Mouse (Mus musculus): ENCODE data around the gene Arid1b. TPM values are rescaled to one million over a fixed set of nuclear protein-coding genes. Genes with fewer than 3 reads are reported as not detected.

Gene Arid1b
- total RNA-seq, 1 experiment = 9.2 TPM

- H3K9ac ChIP-seq (ENCODE audit: insufficient read depth, low read depth, low read length, poor library complexity, severe bottlenecking) = no peak overlapping the region
- no peaks in the 10 kb centered on the region for H3K4me1 ChIP-seq (ENCODE audit: control insufficient read depth in 2 of 2, insufficient read depth in 2 of 2, low read length in 2 of 2, poor library complexity in 1 of 2)
- H3K27ac ChIP-seq (ENCODE audit: insufficient read depth, low read depth, low read length, poor library complexity, severe bottlenecking) = no peak overlapping the region
- in situ Hi-C loops (cut with MboI; ENCODE audit: low sequenced_read_pairs in 2 of 2, unreplicated experiment in 2 of 2) = no loop called here
- peaks cover 3% of the 10 kb centered on the region; the same call in 1 of the 2 replicates for H3K36me3 ChIP-seq (ENCODE audit: control insufficient read depth, insufficient read depth, low read length, poor library complexity, severe bottlenecking)
- no peaks in the 10 kb centered on the region for H3K9me3 ChIP-seq (ENCODE audit: control insufficient read depth, insufficient read depth, low read depth, low read length)
- no peak for TF ChIP-seq MAFK (IDR thresholded peaks at IDR 0.05; ENCODE audit: insufficient read depth, low read depth, low read length)
- TF ChIP-seq ZNF384 (IDR thresholded peaks at IDR 0.05; ENCODE audit: low read depth, low read length) = no peak
- no peak for TF ChIP-seq CHD2 (IDR thresholded peaks at IDR 0.05; ENCODE audit: low read depth, low read length)
- TF ChIP-seq HCFC1 (IDR thresholded peaks at IDR 0.05; ENCODE audit: borderline replicate concordance, insufficient read depth, low read length) = no peak
- TF ChIP-seq ZC3H11A (IDR thresholded peaks at IDR 0.05; ENCODE audit: borderline replicate concordance, low read depth, low read length) = no peak
- DNase-seq (ENCODE audit: low read depth, low spot score) = no peak
- H3K4me3 ChIP-seq (ENCODE audit: insufficient read depth in 1 of 2, low read depth in 1 of 2, low read length in 2 of 2, poor library complexity in 1 of 2, severe bottlenecking in 1 of 2) = no peak overlapping the region
Observed at GRCm38 (mm10) chr17:5287641-5288040, 293.5 kb downstream of the Arid1b start.

- H3K27ac ChIP-seq (ENCODE audit: insufficient read depth, low read depth, low read length, poor library complexity, severe bottlenecking) = no peak overlapping the region
- no peak overlapping the region for H3K4me3 ChIP-seq (ENCODE audit: insufficient read depth in 1 of 2, low read depth in 1 of 2, low read length in 2 of 2, poor library complexity in 1 of 2, severe bottlenecking in 1 of 2)
- no peak for TF ChIP-seq HCFC1 (IDR thresholded peaks at IDR 0.05; ENCODE audit: borderline replicate concordance, insufficient read depth, low read length)
- no peak for TF ChIP-seq ZNF384 (IDR thresholded peaks at IDR 0.05; ENCODE audit: low read depth, low read length)
- TF ChIP-seq CHD2 (IDR thresholded peaks at IDR 0.05; ENCODE audit: low read depth, low read length) = no peak
- TF ChIP-seq ZC3H11A (IDR thresholded peaks at IDR 0.05; ENCODE audit: borderline replicate concordance, low read depth, low read length) = no peak
- TF ChIP-seq MAFK (IDR thresholded peaks at IDR 0.05; ENCODE audit: insufficient read depth, low read depth, low read length) = no peak
- in situ Hi-C loops (cut with MboI; ENCODE audit: low sequenced_read_pairs in 2 of 2, unreplicated experiment in 2 of 2) = no loop called here
- H3K9ac ChIP-seq (ENCODE audit: insufficient read depth, low read depth, low read length, poor library complexity, severe bottlenecking) = no peak overlapping the region
- H3K9me3 ChIP-seq (ENCODE audit: control insufficient read depth, insufficient read depth, low read depth, low read length) = no peaks in the 10 kb centered on the region
- no peak for DNase-seq (ENCODE audit: low read depth, low spot score)
- peaks cover 3% of the 10 kb centered on the region; the same call in 1 of the 2 replicates for H3K36me3 ChIP-seq (ENCODE audit: control insufficient read depth, insufficient read depth, low read length, poor library complexity, severe bottlenecking)
- H3K4me1 ChIP-seq (ENCODE audit: control insufficient read depth in 2 of 2, insufficient read depth in 2 of 2, low read length in 2 of 2, poor library complexity in 1 of 2) = no peaks in the 10 kb centered on the region
Observed at GRCm38 (mm10) chr17:5293653-5294584, 299.8 kb downstream of the Arid1b start.

- Histone ChIP-seq H3K36me3 (ENCODE audit: control insufficient read depth, insufficient read depth, low read length, poor library complexity, severe bottlenecking) (peaks cover 3% of the 10 kb centered on the region; the same call in 1 of the 2 replicates), H3K9me3 (ENCODE audit: control insufficient read depth, insufficient read depth, low read depth, low read length) (no peaks in the 10 kb centered on the region), H3K27ac (ENCODE audit: insufficient read depth, low read depth, low read length, poor library complexity, severe bottlenecking) (no peak overlapping the region), H3K4me1 (ENCODE audit: control insufficient read depth in 2 of 2, insufficient read depth in 2 of 2, low read length in 2 of 2, poor library complexity in 1 of 2) (no peaks in the 10 kb centered on the region), H3K4me3 (ENCODE audit: insufficient read depth in 1 of 2, low read depth in 1 of 2, low read length in 2 of 2, poor library complexity in 1 of 2, severe bottlenecking in 1 of 2) (peak overlapping the region in 1 of 2 experiments; percentile 66; a peak in 2 of 4 replicates), H3K9ac (ENCODE audit: insufficient read depth, low read depth, low read length, poor library complexity, severe bottlenecking) (0 out of 2 replicates have a peak overlapping the region, but pooled peaks have one; percentile 5)
- TF ChIP-seq MAFK (IDR thresholded peaks at IDR 0.05; ENCODE audit: insufficient read depth, low read depth, low read length) (no peak), ZC3H11A (IDR thresholded peaks at IDR 0.05; ENCODE audit: borderline replicate concordance, low read depth, low read length) (no peak), HCFC1 (IDR thresholded peaks at IDR 0.05; ENCODE audit: borderline replicate concordance, insufficient read depth, low read length) (no peak), CHD2 (IDR thresholded peaks at IDR 0.05; ENCODE audit: low read depth, low read length) (no peak), ZNF384 (IDR thresholded peaks at IDR 0.05; ENCODE audit: low read depth, low read length) (no peak)
- DNase-seq (ENCODE audit: low read depth, low spot score) = no peak
- in situ Hi-C loops (cut with MboI; ENCODE audit: low sequenced_read_pairs in 2 of 2, unreplicated experiment in 2 of 2) = no loop called here
Observed at GRCm38 (mm10) chr17:5295086-5295947, 301.2 kb downstream of the Arid1b start.

- no peak for TF ChIP-seq CHD2 (IDR thresholded peaks at IDR 0.05; ENCODE audit: low read depth, low read length)
- TF ChIP-seq ZC3H11A (IDR thresholded peaks at IDR 0.05; ENCODE audit: borderline replicate concordance, low read depth, low read length) = no peak
- no peak for TF ChIP-seq ZNF384 (IDR thresholded peaks at IDR 0.05; ENCODE audit: low read depth, low read length)
- TF ChIP-seq MAFK (IDR thresholded peaks at IDR 0.05; ENCODE audit: insufficient read depth, low read depth, low read length) = no peak
- no peak for TF ChIP-seq HCFC1 (IDR thresholded peaks at IDR 0.05; ENCODE audit: borderline replicate concordance, insufficient read depth, low read length)
- no peaks in the 10 kb centered on the region for H3K4me1 ChIP-seq (ENCODE audit: control insufficient read depth in 2 of 2, insufficient read depth in 2 of 2, low read length in 2 of 2, poor library complexity in 1 of 2)
- no peak overlapping the region for H3K27ac ChIP-seq (ENCODE audit: insufficient read depth, low read depth, low read length, poor library complexity, severe bottlenecking)
- DNase-seq (ENCODE audit: low read depth, low spot score) = no peak
- 0 out of 2 replicates have a peak overlapping the region, but pooled peaks have one; percentile 5 for H3K9ac ChIP-seq (ENCODE audit: insufficient read depth, low read depth, low read length, poor library complexity, severe bottlenecking)
- in situ Hi-C loops (cut with MboI; ENCODE audit: low sequenced_read_pairs in 2 of 2, unreplicated experiment in 2 of 2) = no loop called here
- H3K9me3 ChIP-seq (ENCODE audit: control insufficient read depth, insufficient read depth, low read depth, low read length) = no peaks in the 10 kb centered on the region
- H3K4me3 ChIP-seq (ENCODE audit: insufficient read depth in 1 of 2, low read depth in 1 of 2, low read length in 2 of 2, poor library complexity in 1 of 2, severe bottlenecking in 1 of 2) = peak overlapping the region in 1 of 2 experiments; percentile 66; a peak in 2 of 4 replicates
- H3K36me3 ChIP-seq (ENCODE audit: control insufficient read depth, insufficient read depth, low read length, poor library complexity, severe bottlenecking) = peaks cover 2% of the 10 kb centered on the region; the same call in 1 of the 2 replicates
Observed at GRCm38 (mm10) chr17:5295948-5296262, 301.8 kb downstream of the Arid1b start.

Measured in ES-E14 (cell line).